Mouse (Mus musculus) ovary, postnatal 14 days (tissue): ENCODE data around the gene Mpo.

Experiments used
- DNase-seq: peaks from one replicate; pipeline ENCODE4 v3.0.0; 2022; ENCODE audit warnings: low spot score

Gene Mpo

GRCm38 (mm10) chr11:87805448-87805847 lies 12.1 kb downstream of the Mpo start:
- no peak for DNase-seq

GRCm38 (mm10) chr11:87807433-87807832 lies 14.1 kb downstream of the Mpo start:
- no peak for DNase-seq

GRCm38 (mm10) chr11:87808236-87808635 lies 14.9 kb downstream of the Mpo start:
- no peak for DNase-seq

- DNase-seq: no peak
These were observed 18.0 kb downstream of the Mpo start for GRCm38 (mm10) chr11:87811396-87811795.

- DNase-seq: no peak
These were observed 21.4 kb downstream of the Mpo start for GRCm38 (mm10) chr11:87814831-87815230.

GRCm38 (mm10) chr11:87816707-87817442 lies 23.5 kb downstream of the Mpo start:
- DNase-seq: peak; percentile 22

GRCm38 (mm10) chr11:87817443-87817773 lies 24.0 kb downstream of the Mpo start:
- DNase-seq: no peak

- no peak for DNase-seq
These were observed 28.1 kb downstream of the Mpo start for GRCm38 (mm10) chr11:87821502-87821901.

GRCm38 (mm10) chr11:87828239-87828900 lies 35.0 kb downstream of the Mpo start, which contains the start of gene Lpo:
Gene Lpo, minus strand, starts transcription at chr11:87828289.
- no peak for DNase-seq

- DNase-seq: no peak
These were observed 47.3 kb downstream of the Mpo start for GRCm38 (mm10) chr11:87840676-87841075.

GRCm38 (mm10) chr11:87841436-87841835 lies 48.1 kb downstream of the Mpo start:
- DNase-seq: no peak

GRCm38 (mm10) chr11:87846968-87847600 lies 53.7 kb downstream of the Mpo start:
- no peak for DNase-seq

- DNase-seq: no peak
These were observed 54.5 kb downstream of the Mpo start for GRCm38 (mm10) chr11:87847884-87848283.

GRCm38 (mm10) chr11:87852690-87853596 lies 59.6 kb downstream of the Mpo start, which contains the start of gene Mks1:
Gene Mks1, plus strand, starts transcription at chr11:87853215.
- DNase-seq: peak; percentile 79

GRCm38 (mm10) chr11:87853597-87853954 lies 60.2 kb downstream of the Mpo start:
- no peak for DNase-seq
